Mouse (Mus musculus) neural tube, embryonic 11.5 days (tissue): ENCODE results near the gene Bspry. TPM values are rescaled to one million over a fixed set of nuclear protein-coding genes. Genes with fewer than 3 reads are reported as not detected.

Source experiments
- ATAC-seq: fragments of 200-750 bp; cut with Nextera tagmentation; 2 replicates; pipeline ENCODE4 v1.8.0; 2017; ENCODE audit warnings: moderate number of reproducible peaks, mild to moderate bottlenecking, moderate TSS enrichment, moderate library complexity; ENCODE audit not compliant: insufficient read depth, low FRiP score, low TSS enrichment
- DNase-seq: peaks from one replicate; pipeline ENCODE4 v3.0.0-alpha.2; 2015; ENCODE audit warnings: low spot score
- H3K27ac ChIP-seq: fragments of 300-500 bp; sonication (generic); 2 replicates; pipeline ENCODE4 v1.5.1; 2014; ENCODE audit warnings: low read depth, mild to moderate bottlenecking, low read length
- H3K27me3 ChIP-seq: fragments of 300-500 bp; sonication (generic); 2 replicates; pipeline ENCODE4 v1.6.1; 2014; ENCODE audit warnings: mild to moderate bottlenecking, low read length, mixed read lengths; ENCODE audit not compliant: control insufficient read depth, insufficient read depth
- H3K36me3 ChIP-seq: fragments of 300-500 bp; sonication (generic); 2 replicates; pipeline ENCODE4 v1.6.1; 2014; ENCODE audit warnings: mild to moderate bottlenecking, low read length, moderate library complexity, mixed read lengths; ENCODE audit not compliant: control insufficient read depth, insufficient read depth
- H3K4me1 ChIP-seq: fragments of 300-500 bp; sonication (generic); 2 replicates; pipeline ENCODE4 v1.6.1; 2014; ENCODE audit warnings: low read length, mixed read lengths; ENCODE audit not compliant: control insufficient read depth, insufficient read depth
- H3K4me2 ChIP-seq: fragments of 300-500 bp; sonication (generic); 2 replicates; pipeline ENCODE4 v1.6.1; 2014; ENCODE audit warnings: low read depth, mild to moderate bottlenecking, moderate library complexity
- H3K4me3 ChIP-seq: fragments of 300-500 bp; sonication (generic); 2 replicates; pipeline ENCODE4 v1.5.1; 2014; ENCODE audit warnings: low read depth, low read length
- H3K9ac ChIP-seq: fragments of 300-500 bp; sonication (generic); 2 replicates; pipeline ENCODE4 v1.6.1; 2014; ENCODE audit warnings: mild to moderate bottlenecking, low read length
- H3K9me3 ChIP-seq: fragments of 300-500 bp; sonication (generic); 2 replicates; pipeline ENCODE4 v1.6.1; 2016; ENCODE audit warnings: low read length; ENCODE audit not compliant: control insufficient read depth
- WGBS: fragments of 180-500 bp; shearing (Covaris S2); extraction: QIAGEN DNeasy Blood & Tissue Kit; methylation state at CpG from one replicate; pipeline ENCODE4 v1.1.7; 2014; 5-methylcytosine and 5-hydroxymethylcytosine counted together
- polyA plus RNA-seq: library from polyadenylated mRNA; unstranded; fragments of >200 nt; fragmentation: Nextera tagmentation; extraction: Ambion mirVana; gene quantifications from 2 replicates; pipeline ENCODE4 v1.2.1, GENCODE M21; 2014

The Bspry gene
- polyA plus RNA-seq, result 0.82 and 1.2 TPM in 2 replicates

DNA sequence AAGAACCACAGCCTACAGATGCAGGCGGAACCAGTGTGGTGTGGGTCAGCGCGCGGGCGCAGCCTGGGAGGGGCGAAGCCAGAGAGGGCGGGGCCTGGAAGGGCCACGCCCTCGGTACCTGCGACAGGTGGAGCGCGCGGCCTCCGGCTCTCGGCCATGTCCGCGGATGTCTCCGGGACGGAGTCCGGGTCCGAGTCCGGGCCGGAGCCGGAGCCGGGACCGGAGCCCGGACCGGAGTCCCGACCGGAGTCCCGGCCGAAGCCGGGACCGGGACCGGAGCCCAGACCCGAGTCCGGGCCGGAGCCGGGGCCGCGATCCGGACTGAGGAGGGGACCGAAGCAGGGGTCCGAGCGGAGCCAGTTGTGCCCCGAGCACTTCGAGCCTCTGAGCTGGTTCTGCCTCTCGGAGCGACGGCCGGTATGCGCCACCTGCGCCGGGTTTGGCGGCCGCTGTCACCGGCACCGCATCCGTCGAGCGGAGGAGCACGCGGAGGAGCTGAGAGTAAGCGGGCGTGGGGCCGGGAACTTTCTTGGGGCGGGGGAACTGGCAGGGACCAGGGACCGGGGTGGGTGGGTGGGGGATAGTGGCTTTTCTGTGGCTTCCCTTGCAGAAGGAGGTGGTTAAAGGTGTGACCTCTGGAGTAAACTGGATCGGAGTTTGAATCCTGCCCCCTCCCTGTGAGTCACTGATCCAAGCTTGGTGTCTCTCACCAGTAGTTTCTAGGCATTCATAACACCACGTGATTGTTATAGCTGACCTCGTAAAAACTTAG is at the start of gene Bspry:
Gene Bspry, plus strand, starts transcription at position 117 of the 772 bp plus-strand sequence.
- 2% methylated on average over 47 of the region's 71 CpGs for WGBS
- H3K4me3 ChIP-seq, result peak within 1 kb of the TSS; percentile 42
- DNase-seq, result peak; percentile 22
- H3K9me3 ChIP-seq, result no peaks in the 10 kb centered on the region
- H3K9ac ChIP-seq, result no peak within 1 kb of the TSS
- ATAC-seq, result peak; percentile 38; the same call in 1 of the 2 replicates
- no peaks in the 10 kb centered on the region for H3K36me3 ChIP-seq
- peaks cover 4% of the 10 kb centered on the region; the same call in 1 of the 2 replicates for H3K4me1 ChIP-seq
- peak within 1 kb of the TSS; percentile 69 for H3K4me2 ChIP-seq
- H3K27me3 ChIP-seq, result peaks cover 15% of the 10 kb centered on the region
- H3K27ac ChIP-seq, result no peak within 1 kb of the TSS

GRCm38 (mm10) chr4:62430678-62431077 is 49.2 kb upstream of the Bspry start:
- Histone ChIP-seq H3K9ac (no peak overlapping the region), H3K4me3 (no peak overlapping the region), H3K4me1 (no peaks in the 10 kb centered on the region), H3K27ac (no peak overlapping the region), H3K4me2 (no peak overlapping the region), H3K9me3 (no peaks in the 10 kb centered on the region), H3K36me3 (no peaks in the 10 kb centered on the region; the same call in 1 of the 2 replicates), H3K27me3 (no peaks in the 10 kb centered on the region)
- DNase-seq (no peak), ATAC-seq (no peak)

DNA sequence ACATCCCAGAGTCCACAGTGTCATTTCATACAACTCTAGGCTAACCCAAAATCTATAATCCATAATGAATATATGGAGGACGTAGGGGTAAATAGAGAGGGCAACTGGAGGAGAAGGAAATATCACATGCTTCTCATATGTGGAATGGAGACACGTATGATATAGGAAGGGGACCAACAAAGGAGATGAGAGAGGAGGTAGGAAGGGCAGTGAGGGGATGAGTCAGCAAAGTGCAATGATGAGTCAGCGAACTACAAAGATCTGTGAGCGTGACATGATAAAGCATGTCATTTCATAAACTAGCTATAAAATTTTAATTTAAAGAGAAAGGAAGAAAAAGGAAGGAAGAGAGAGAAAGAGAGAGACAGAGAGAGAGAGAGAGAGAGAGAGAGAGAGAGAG is 48.3 kb upstream of the Bspry start:
- no peak for ATAC-seq
- WGBS, result 75% methylated on average over 4 of the region's 4 CpGs
- H3K36me3 ChIP-seq, result no peaks in the 10 kb centered on the region
- H3K4me2 ChIP-seq, result no peak overlapping the region
- no peak overlapping the region for H3K4me3 ChIP-seq
- no peaks in the 10 kb centered on the region for H3K9me3 ChIP-seq
- no peak overlapping the region for H3K9ac ChIP-seq
- no peak for DNase-seq
- no peak overlapping the region for H3K27ac ChIP-seq
- no peaks in the 10 kb centered on the region for H3K4me1 ChIP-seq
- no peaks in the 10 kb centered on the region for H3K27me3 ChIP-seq

- Histone ChIP-seq H3K9me3 (no peaks in the 10 kb centered on the region), H3K4me3 (no peak overlapping the region), H3K4me1 (no peaks in the 10 kb centered on the region), H3K36me3 (no peaks in the 10 kb centered on the region), H3K27ac (no peak overlapping the region), H3K27me3 (no peaks in the 10 kb centered on the region), H3K4me2 (no peak overlapping the region), H3K9ac (no peak overlapping the region)
- DNase-seq, result no peak
- no peak for ATAC-seq
- 86% methylated on average over 7 of the region's 7 CpGs for WGBS
These were observed 45.6 kb upstream of the Bspry start for GRCm38 (mm10) chr4:62433939-62434870.

DNA sequence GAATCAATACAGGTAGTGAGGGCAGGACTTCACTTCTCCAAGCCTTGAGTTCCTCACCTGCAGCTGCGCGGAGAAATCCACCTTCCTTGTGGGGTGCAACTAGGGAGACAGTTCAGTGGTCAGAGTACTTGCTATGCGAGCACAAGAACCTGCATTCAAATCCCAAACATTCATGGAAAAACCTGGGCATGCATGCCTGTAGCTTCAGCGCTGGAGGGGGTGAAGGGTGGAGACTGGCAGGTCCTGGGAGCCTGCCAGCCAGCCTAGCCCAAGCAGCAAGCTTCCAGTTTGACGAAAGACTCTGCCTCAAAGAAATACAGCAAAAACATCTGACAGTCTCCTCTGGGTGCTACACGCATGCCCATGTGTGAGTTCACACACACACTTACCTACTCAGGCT is 44.8 kb upstream of the Bspry start, which contains the start of gene Rnf183:
Gene Rnf183, minus strand, starts transcription at position 172 of the 400 bp plus-strand sequence.
- DNase-seq, result no peak
- no peaks in the 10 kb centered on the region for H3K27me3 ChIP-seq
- no peak within 1 kb of the TSS for H3K4me3 ChIP-seq
- no peak within 1 kb of the TSS for H3K9ac ChIP-seq
- H3K9me3 ChIP-seq, result no peaks in the 10 kb centered on the region
- ATAC-seq, result no peak
- no peaks in the 10 kb centered on the region for H3K36me3 ChIP-seq
- H3K27ac ChIP-seq, result no peak within 1 kb of the TSS
- no peak within 1 kb of the TSS for H3K4me2 ChIP-seq
- no peaks in the 10 kb centered on the region for H3K4me1 ChIP-seq
- WGBS, result 85% methylated on average over 6 of the region's 6 CpGs

DNA sequence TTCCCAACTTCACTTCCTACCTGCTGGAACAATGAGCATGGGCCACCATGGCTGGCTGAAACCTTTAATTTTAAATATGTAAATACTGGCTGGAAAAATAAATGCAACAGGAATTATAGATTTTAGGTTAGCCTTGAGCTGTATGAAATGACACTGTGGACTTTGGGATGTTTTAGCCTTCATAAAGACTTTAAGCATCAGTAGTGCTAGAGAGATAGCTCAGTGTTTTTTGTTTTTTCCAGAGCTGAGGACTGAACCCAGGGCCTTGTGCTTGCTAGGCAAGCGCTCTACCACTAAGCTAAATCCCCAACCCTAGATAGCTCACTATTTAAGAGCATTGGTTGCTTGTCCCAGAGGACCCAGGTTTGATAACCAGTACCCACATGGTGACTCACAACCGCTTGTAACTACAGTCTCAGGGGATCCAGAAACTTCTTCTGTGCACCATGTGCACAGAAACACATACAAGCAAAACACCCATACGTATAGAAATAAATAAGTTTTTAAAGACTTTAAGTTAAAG is 42.5 kb upstream of the Bspry start:
- DNase-seq (no peak), ATAC-seq (no peak)
- no peaks in the 10 kb centered on the region for H3K4me1 ChIP-seq
- H3K9me3 ChIP-seq, result no peaks in the 10 kb centered on the region
- H3K4me3 ChIP-seq, result no peak overlapping the region
- H3K36me3 ChIP-seq, result no peaks in the 10 kb centered on the region
- H3K27ac ChIP-seq, result no peak overlapping the region
- no peak overlapping the region for H3K9ac ChIP-seq
- WGBS, result 92% methylated on average over 3 of the region's 3 CpGs
- no peak overlapping the region for H3K4me2 ChIP-seq
- H3K27me3 ChIP-seq, result no peaks in the 10 kb centered on the region

DNA sequence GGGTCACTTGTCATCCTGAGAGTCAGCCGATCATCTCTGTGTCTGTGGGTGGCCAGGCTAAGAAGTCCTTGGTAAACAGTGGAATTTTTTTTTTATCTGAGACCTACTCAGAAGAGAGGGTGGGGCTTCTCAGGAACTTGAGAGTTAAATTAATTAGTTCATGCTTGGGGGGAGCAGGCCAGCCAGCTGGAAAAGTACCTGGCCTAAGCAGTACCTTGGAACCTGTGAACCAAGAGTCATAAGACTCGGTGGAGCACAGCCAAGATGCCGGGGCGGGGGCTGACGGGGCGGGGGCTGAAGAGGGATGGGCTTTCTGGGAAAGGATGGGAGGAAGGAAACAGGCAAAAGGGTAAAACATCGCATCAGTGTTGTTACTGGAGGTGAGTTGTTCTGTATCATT is 42.0 kb upstream of the Bspry start:
- 87% methylated on average over 7 of the region's 7 CpGs for WGBS
- H3K9me3 ChIP-seq, result no peaks in the 10 kb centered on the region
- no peaks in the 10 kb centered on the region for H3K36me3 ChIP-seq
- no peak for DNase-seq
- no peak overlapping the region for H3K27ac ChIP-seq
- no peaks in the 10 kb centered on the region for H3K4me1 ChIP-seq
- no peak for ATAC-seq
- no peak overlapping the region for H3K4me3 ChIP-seq
- no peak overlapping the region for H3K9ac ChIP-seq
- H3K27me3 ChIP-seq, result no peaks in the 10 kb centered on the region
- H3K4me2 ChIP-seq, result no peak overlapping the region

DNA sequence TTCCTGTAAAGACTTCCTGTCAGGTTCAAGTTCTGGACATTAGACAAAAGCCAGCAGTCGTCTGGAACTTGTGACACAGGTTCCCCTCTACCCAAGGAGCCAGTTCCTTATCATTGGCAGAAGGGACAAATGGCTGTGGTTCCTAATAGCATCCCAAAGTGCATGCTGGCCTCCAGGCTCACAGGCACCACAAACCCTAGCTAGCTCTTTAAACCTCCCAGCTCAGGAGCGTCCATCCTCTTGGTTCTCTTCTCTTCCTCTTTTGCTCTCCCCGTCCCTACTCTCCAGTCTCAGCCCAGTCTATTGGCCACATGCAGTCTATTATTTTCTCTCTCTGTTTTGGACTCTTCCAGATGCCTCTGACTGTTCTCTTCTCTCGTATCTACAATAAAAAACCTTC is 40.1 kb upstream of the Bspry start:
- Histone ChIP-seq H3K36me3 (no peaks in the 10 kb centered on the region), H3K4me2 (no peak overlapping the region), H3K27ac (no peak overlapping the region), H3K9ac (no peak overlapping the region), H3K4me1 (no peaks in the 10 kb centered on the region), H3K27me3 (no peaks in the 10 kb centered on the region), H3K4me3 (no peak overlapping the region), H3K9me3 (no peaks in the 10 kb centered on the region)
- 78% methylated on average over 4 of the region's 4 CpGs for WGBS
- DNase-seq (no peak), ATAC-seq (no peak)
